ENCODE assay signal across 14 mouse cellular contexts in genomic region chr16:76764994-76765393, GRCm38 (mm10).
DNase-seq lines count a peak whose midpoint lies in the region; ATAC-seq and TF ChIP-seq lines count a peak whose summit lies in the region.
"Had no signal": no experiment of that assay in that cellular context is flagged by ENCODE, and none has a peak within 500 bp of the region (broad histone marks: within the 10 kb centered on the region; RNA-seq: fewer than 3 reads in every experiment).

No protein-coding gene starts in this region.

- DNase-seq in adrenal gland, postnatal 14 days: peak; percentile 14
- DNase-seq in adrenal gland, adult 8-10 months: no peak
- no peak for DNase-seq in kidney, postnatal 4 days
- DNase-seq in thymus, adult 2 months: peak; percentile 5
- no peak for DNase-seq in thymus, postnatal 36 days
- DNase-seq in mesoderm, embryonic 11.5 days (ENCODE audit: low read depth, low spot score): peak; percentile 34
- DNase-seq in heart, adult 9 months (ENCODE audit: low spot score in 2 of 2): no peak
- DNase-seq: adrenal gland, adult 2 months; cerebellum, adult 8-10 months; right cerebral cortex, postnatal 25 days had no signal

- H3K4me1 ChIP-seq in kidney, embryonic 15.5 days: peaks cover 27% of the 10 kb centered on the region
- H3K4me1 ChIP-seq in thymus, adult 2 months (replicated peaks; ENCODE audit: control insufficient read depth, insufficient read depth, low read length): peaks cover 10% of the 10 kb centered on the region
- H3K4me1 ChIP-seq: embryonic facial prominence, embryonic 13.5 days had no signal

- ATAC-seq in kidney, embryonic 15.5 days (replicated peaks; ENCODE audit: low FRiP score): 0 out of 2 replicates have a peak, but pooled peaks have one; percentile 59
- ATAC-seq: hindbrain, postnatal 0 days had no signal

- H3K4me2 ChIP-seq in kidney, embryonic 15.5 days: peak overlapping the region; percentile 41
- H3K4me2 ChIP-seq: embryonic facial prominence, embryonic 13.5 days had no signal

- TF ChIP-seq CTCF in thymus, adult 2 months (IDR thresholded peaks at IDR 0.05; ENCODE audit: borderline replicate concordance, control insufficient read depth, extremely low read depth, insufficient read depth, low read length, poor library complexity): no peak

- H3K27ac ChIP-seq in kidney, embryonic 15.5 days: no peak overlapping the region
- H3K27ac ChIP-seq in thymus, adult 2 months (ENCODE audit: control insufficient read depth, insufficient read depth, low read length): no peak overlapping the region
- H3K27ac ChIP-seq: embryonic facial prominence, embryonic 13.5 days; hindbrain, postnatal 0 days; liver, embryonic 14.5 days had no signal

- no peaks in the 10 kb centered on the region for H3K27me3 ChIP-seq in kidney, embryonic 15.5 days
- H3K27me3 ChIP-seq in thymus, adult 2 months (ENCODE audit: control insufficient read depth, insufficient read depth, low read length): no peaks in the 10 kb centered on the region
- H3K27me3 ChIP-seq: embryonic facial prominence, embryonic 13.5 days had no signal

- H3K36me3 ChIP-seq in kidney, embryonic 15.5 days: no peaks in the 10 kb centered on the region
- no peaks in the 10 kb centered on the region for H3K36me3 ChIP-seq in thymus, adult 2 months (ENCODE audit: control insufficient read depth, insufficient read depth, low read length)
- H3K36me3 ChIP-seq: embryonic facial prominence, embryonic 13.5 days had no signal

- H3K4me3 ChIP-seq in kidney, embryonic 15.5 days (replicated peaks): no peak overlapping the region
- H3K4me3 ChIP-seq in thymus, adult 2 months (ENCODE audit: control insufficient read depth, insufficient read depth, low read length): no peak overlapping the region
- H3K4me3 ChIP-seq: embryonic facial prominence, embryonic 13.5 days had no signal

- no peak for TF ChIP-seq POLR2A in thymus, adult 2 months (IDR thresholded peaks at IDR 0.05; ENCODE audit: control insufficient read depth, extremely low read depth, insufficient read depth, low read length, poor library complexity)

- no peaks in the 10 kb centered on the region for H3K9me3 ChIP-seq in kidney, embryonic 15.5 days (replicated peaks)
- H3K9me3 ChIP-seq: embryonic facial prominence, embryonic 13.5 days had no signal

- WGBS in kidney, embryonic 15.5 days: 14% methylated on average over 5 of the region's 5 CpGs
- 65% methylated on average over 5 of the region's 5 CpGs for WGBS in thymus, adult 2 months

- H3K9ac ChIP-seq in kidney, embryonic 15.5 days: no peak overlapping the region
- H3K9ac ChIP-seq: embryonic facial prominence, embryonic 13.5 days; liver, embryonic 14.5 days had no signal

Comparison
In these comparisons a context has a peak if more than half of its experiments do, and no peak if none do; other contexts are left out.
1. DNase-seq: peak in adrenal gland, postnatal 14 days (single experiment), thymus, adult 2 months (single experiment) and mesoderm, embryonic 11.5 days (single experiment); none in adrenal gland, adult 8-10 months (single experiment), kidney, postnatal 4 days (0 of 2), thymus, postnatal 36 days (0 of 2) and heart, adult 9 months (0 of 2).